21 mouse cellular contexts compared by ENCODE assay signal in genomic region chr15:99205959-99206358, GRCm38 (mm10).
A peak's percentile ranks its signal among the peaks of the same experiment; 100 is the strongest.
DNase-seq lines count a peak whose midpoint lies in the region; ATAC-seq and TF ChIP-seq lines count a peak whose summit lies in the region.
"Had no signal": no experiment of that assay in that cellular context is flagged by ENCODE, and none has a peak within 500 bp of the region (broad histone marks: within the 10 kb centered on the region; RNA-seq: fewer than 3 reads in every experiment).

No protein-coding gene starts in this region.

- no peaks in the 10 kb centered on the region for H3K27me3 ChIP-seq in E14TG2a.4 (ENCODE audit: insufficient read depth, low read length)
- H3K27me3 ChIP-seq: CH12.LX; embryonic facial prominence, embryonic 12.5 days; forebrain, embryonic 13.5 days; forebrain, embryonic 15.5 days had no signal

- TF ChIP-seq CTCF in E14TG2a.4 (conservative IDR thresholded peaks at IDR 0.05; ENCODE audit: low read length): no peak

- H3K9me3 ChIP-seq in E14TG2a.4 (ENCODE audit: low read length): no peaks in the 10 kb centered on the region
- H3K9me3 ChIP-seq: embryonic facial prominence, embryonic 10.5 days; embryonic facial prominence, embryonic 12.5 days; forebrain, embryonic 13.5 days; forebrain, embryonic 15.5 days had no signal

- peaks cover 76% of the 10 kb centered on the region for H3K4me1 ChIP-seq in E14TG2a.4 (replicated peaks; ENCODE audit: low read depth, low read length)
- H3K4me1 ChIP-seq: embryonic facial prominence, embryonic 10.5 days; embryonic facial prominence, embryonic 12.5 days; forebrain, embryonic 13.5 days; forebrain, embryonic 15.5 days had no signal

- ATAC-seq in cerebellum, adult (ENCODE audit: insufficient number of reproducible peaks, low FRiP score, low TSS enrichment): no peak
- ATAC-seq: CD4-positive, CD25-positive, alpha-beta regulatory T cell, adult 4 months; forebrain, embryonic 13.5 days; forebrain, embryonic 15.5 days; forebrain, postnatal 0 days had no signal

- DNase-seq in ES-CJ7 (ENCODE audit: low read depth, low spot score): peak; percentile 64
- peak; percentile 70 for DNase-seq in ZHBTc4 (ENCODE audit: low read depth, low spot score)
- no peak for DNase-seq in spleen, postnatal 4 days (ENCODE audit: low spot score in 2 of 2)
- DNase-seq: adrenal gland, adult 2 months; adrenal gland, postnatal 10 days; adrenal gland, postnatal 25 days; B cell, adult 2 months; cerebellum, adult 11-12 months; cerebellum, adult 2 months; cerebellum, adult 9-10 months; cerebellum, postnatal 10 days; cerebellum, postnatal 25 days; forebrain, postnatal 0 days had no signal

- H3K4me3 ChIP-seq in E14TG2a.4 (replicated peaks; ENCODE audit: low read length): peak overlapping the region; percentile 11; the same call in 1 of the 2 replicates
- H3K4me3 ChIP-seq: embryonic facial prominence, embryonic 10.5 days; embryonic facial prominence, embryonic 12.5 days; forebrain, embryonic 13.5 days; forebrain, embryonic 15.5 days had no signal

- H3K36me3 ChIP-seq in E14TG2a.4 (ENCODE audit: insufficient read depth, low read length): peaks cover 71% of the 10 kb centered on the region

Comparison
In these comparisons a context has a peak if more than half of its experiments do, and no peak if none do; other contexts are left out.
1. DNase-seq: peak in ES-CJ7 (single experiment) and ZHBTc4 (single experiment); none in spleen, postnatal 4 days (0 of 2).